Mouse (Mus musculus): ENCODE measurements around the gene Far2.

- no peak for TF ChIP-seq POLR2A (IDR thresholded peaks at IDR 0.05; ENCODE audit: insufficient read length, low read depth)
- TF ChIP-seq USF1 (IDR thresholded peaks at IDR 0.05; ENCODE audit: low read depth) = no peak
- no peak for TF ChIP-seq CEBPB (IDR thresholded peaks at IDR 0.05; ENCODE audit: insufficient read depth, poor library complexity, severe bottlenecking)
- TF ChIP-seq REST (IDR thresholded peaks at IDR 0.05; ENCODE audit: insufficient read depth, insufficient read length) = no peak
- TF ChIP-seq TCF3 (IDR thresholded peaks at IDR 0.05; ENCODE audit: insufficient read length, low read depth) = no peak
- no peak for TF ChIP-seq POLR2AphosphoS2 (IDR thresholded peaks at IDR 0.05; ENCODE audit: insufficient read length, low read depth)
- TF ChIP-seq MYOD1 (IDR thresholded peaks at IDR 0.05; ENCODE audit: control insufficient read depth in 1 of 3, insufficient read length in 2 of 3, low read depth in 2 of 3) = no peak
- TF ChIP-seq MAX (IDR thresholded peaks at IDR 0.05; ENCODE audit: low read depth) = no peak
Measured at GRCm38 (mm10) chr6:148116371-148116770, 69.3 kb downstream of the Far2 start.
